9 mouse cellular contexts compared by ENCODE assay signal in genomic region chr19:10266196-10266850, GRCm38 (mm10). TPM values are rescaled to one million over a fixed set of nuclear protein-coding genes. Genes with fewer than 3 reads are reported as not detected.
DNase-seq lines count a peak whose midpoint lies in the region; ATAC-seq lines count a peak whose summit lies in the region.
"Had no signal": no experiment of that assay in that cellular context is flagged by ENCODE, and none has a peak within 500 bp of the region (broad histone marks: within the 10 kb centered on the region; RNA-seq: fewer than 3 reads in every experiment).

No protein-coding gene starts in this region.

- no peaks in the 10 kb centered on the region for H3K36me3 ChIP-seq in intestine, embryonic 15.5 days
- no peaks in the 10 kb centered on the region for H3K36me3 ChIP-seq in midbrain, embryonic 11.5 days (ENCODE audit: control insufficient read depth, insufficient read depth, low read length)

- H3K4me3 ChIP-seq in intestine, embryonic 15.5 days (replicated peaks), result no peak overlapping the region
- H3K4me3 ChIP-seq in midbrain, embryonic 11.5 days (ENCODE audit: low read depth, low read length), result no peak overlapping the region

- peak; percentile 82 for DNase-seq in adrenal gland, adult 2 months
- DNase-seq in cerebellum, postnatal 36 days, result peak; percentile 58 to 60
- DNase-seq in gastrocnemius, postnatal 25 days, result peak; percentile 79
- DNase-seq in left cerebral cortex, postnatal 4 days, result peak; percentile 73
- DNase-seq in midbrain, embryonic 11.5 days (ENCODE audit: low spot score, missing footprints), result peak; percentile 94
- peak; percentile 65 for DNase-seq in right cerebral cortex, postnatal 4 days

- intact Hi-C loops in left cerebral cortex, postnatal 4 days (cut with DNase I), result loop anchor here (5.0 kb wide), 1 partner anchor 41 kb away; no protein-coding TSS in a partner anchor

- H3K9me3 ChIP-seq in intestine, embryonic 15.5 days, result no peaks in the 10 kb centered on the region
- H3K9me3 ChIP-seq in midbrain, embryonic 11.5 days (ENCODE audit: control insufficient read depth, low read length), result no peaks in the 10 kb centered on the region

- peak; percentile 36; the same call in 1 of the 2 replicates for ATAC-seq in intestine, embryonic 15.5 days
- peak; percentile 57 for ATAC-seq in midbrain, embryonic 11.5 days (ENCODE audit: low FRiP score)
- no peak for ATAC-seq in inflammation-experienced regulatory T-cells, adult 6 months

- WGBS in intestine, embryonic 15.5 days, result 21% methylated on average over 14 of the region's 14 CpGs
- WGBS in midbrain, embryonic 11.5 days, result 27% methylated on average over 14 of the region's 14 CpGs

- no peak overlapping the region; the same call in 1 of the 2 replicates for H3K9ac ChIP-seq in intestine, embryonic 15.5 days
- no peak overlapping the region for H3K9ac ChIP-seq in midbrain, embryonic 11.5 days (ENCODE audit: low read length)

- H3K4me2 ChIP-seq in intestine, embryonic 15.5 days (replicated peaks), result no peak overlapping the region
- no peak overlapping the region for H3K4me2 ChIP-seq in midbrain, embryonic 11.5 days

- H3K4me1 ChIP-seq in intestine, embryonic 15.5 days (replicated peaks), result peaks cover 22% of the 10 kb centered on the region
- peaks cover 11% of the 10 kb centered on the region for H3K4me1 ChIP-seq in midbrain, embryonic 11.5 days (ENCODE audit: control insufficient read depth, insufficient read depth, low read length)

- no peaks in the 10 kb centered on the region for H3K27me3 ChIP-seq in intestine, embryonic 15.5 days (replicated peaks)
- no peaks in the 10 kb centered on the region for H3K27me3 ChIP-seq in midbrain, embryonic 11.5 days (ENCODE audit: control insufficient read depth, insufficient read depth, low read length)

- H3K27ac ChIP-seq in intestine, embryonic 15.5 days, result peak overlapping the region; percentile 64; the same call in 1 of the 2 replicates
- no peak overlapping the region for H3K27ac ChIP-seq in midbrain, embryonic 11.5 days (ENCODE audit: low read depth, low read length)
- H3K27ac ChIP-seq: macrophage had no signal

RNA-seq across cellular contexts. Expression of gene Myrf, which starts 25.8 kb away (rescaled TPM):
- 1 to 10 TPM; 2.3 to 2.7 TPM for total RNA-seq in adrenal gland, adult 2 months (2021)
- 2.5 and 3.1 TPM in 2 replicates for polyA plus RNA-seq in adrenal gland, adult 2 months (2012; rRNA removed)
- total RNA-seq in gastrocnemius, postnatal 25 days (2021), result not detected
- polyA plus RNA-seq in intestine, embryonic 15.5 days (2015; fragmentation: Nextera tagmentation; extraction: Ambion mirVana), result 12.0 and 14.4 TPM in 2 replicates
- 1 to 10 TPM; 1.6 to 1.8 TPM for total RNA-seq in left cerebral cortex, postnatal 4 days (2021)
- polyA plus RNA-seq in midbrain, embryonic 11.5 days (2014; fragmentation: Nextera tagmentation; extraction: Ambion mirVana), result 1.4 and 1.7 TPM in 2 replicates
- polyA plus RNA-seq in inflammation-experienced regulatory T-cells, adult 6 months (2017; shearing (Covaris generic)), result not detected

RNA-seq across cellular contexts. Expression of gene Dagla, which starts 38.4 kb away (rescaled TPM):
- total RNA-seq in adrenal gland, adult 2 months (2021), result 1 to 10 TPM; 6.5 to 6.8 TPM
- polyA plus RNA-seq in adrenal gland, adult 2 months (2012; rRNA removed), result 8.9 and 10.2 TPM in 2 replicates
- total RNA-seq in gastrocnemius, postnatal 25 days (2021), result 1 to 10 TPM; 4.0 to 6.7 TPM
- polyA plus RNA-seq in intestine, embryonic 15.5 days (2015; fragmentation: Nextera tagmentation; extraction: Ambion mirVana), result 3.5 and 3.6 TPM in 2 replicates
- total RNA-seq in left cerebral cortex, postnatal 4 days (2021), result 10 to 100 TPM; 44.1 to 44.6 TPM
- 1.2 and 1.3 TPM in 2 replicates for polyA plus RNA-seq in midbrain, embryonic 11.5 days (2014; fragmentation: Nextera tagmentation; extraction: Ambion mirVana)
- under 1 TPM in 1 of 3 experiments, not detected in 2; 0.11 TPM for polyA plus RNA-seq in inflammation-experienced regulatory T-cells, adult 6 months (2017; shearing (Covaris generic))
